Comparison of ENCODE assay signal across 8 mouse cellular contexts in genomic region chr7:64021241-64022108, GRCm38 (mm10).
DNase-seq lines count a peak whose midpoint lies in the region; ATAC-seq and TF ChIP-seq lines count a peak whose summit lies in the region.

No protein-coding gene starts in this region.

- DNase-seq in gastrocnemius, adult 18-20 months (ENCODE audit: low spot score): peak; percentile 36
- DNase-seq in gastrocnemius, postnatal 10 days: no peak
- peak; percentile 12 for DNase-seq in 3T3-L1 (ENCODE audit: low read depth, low spot score)
- DNase-seq in cerebellum, postnatal 25 days: peak; percentile 70 to 77
- DNase-seq in hindbrain, postnatal 0 days (ENCODE audit: low spot score): peak; percentile 68
- DNase-seq in midbrain, postnatal 0 days (ENCODE audit: low spot score): peak; percentile 72
- DNase-seq in urinary bladder, adult 2 months (ENCODE audit: low spot score): no peak
- DNase-seq in yolk sac, embryonic 10.5 days (ENCODE audit: low spot score): no peak

- H3K4me1 ChIP-seq in hindbrain, postnatal 0 days (ENCODE audit: insufficient read depth, low read length): peaks cover 7% of the 10 kb centered on the region; the same call in 1 of the 2 replicates
- no peaks in the 10 kb centered on the region for H3K4me1 ChIP-seq in midbrain, postnatal 0 days (ENCODE audit: insufficient read depth, low read length)

- H3K4me2 ChIP-seq in hindbrain, postnatal 0 days (ENCODE audit: low read depth, low read length): no peak overlapping the region
- H3K4me2 ChIP-seq in midbrain, postnatal 0 days (ENCODE audit: low read depth, low read length, poor library complexity, severe bottlenecking): no peak overlapping the region

- H3K9me3 ChIP-seq in hindbrain, postnatal 0 days (ENCODE audit: low read length): no peaks in the 10 kb centered on the region
- no peaks in the 10 kb centered on the region for H3K9me3 ChIP-seq in midbrain, postnatal 0 days (ENCODE audit: low read length)

- H3K27me3 ChIP-seq in hindbrain, postnatal 0 days (ENCODE audit: insufficient read depth, low read length): no peaks in the 10 kb centered on the region
- H3K27me3 ChIP-seq in midbrain, postnatal 0 days (ENCODE audit: insufficient read depth, low read length): no peaks in the 10 kb centered on the region

- peak overlapping the region; percentile 41; the same call in 1 of the 2 replicates for H3K27ac ChIP-seq in hindbrain, postnatal 0 days
- H3K27ac ChIP-seq in midbrain, postnatal 0 days (ENCODE audit: low read depth, low read length): 0 out of 2 replicates have a peak overlapping the region, but pooled peaks have one; percentile 26

- no peak for TF ChIP-seq CTCF in hindbrain, postnatal 0 days (IDR thresholded peaks at IDR 0.05; ENCODE audit: low read depth)
- TF ChIP-seq CTCF in midbrain, postnatal 0 days (IDR thresholded peaks at IDR 0.05): peak; percentile 18; the same call in 1 of the 2 replicates

- peak; percentile 89 for ATAC-seq in hindbrain, postnatal 0 days
- ATAC-seq in midbrain, postnatal 0 days (ENCODE audit: low FRiP score): peak; percentile 68

- no peaks in the 10 kb centered on the region for H3K36me3 ChIP-seq in hindbrain, postnatal 0 days (ENCODE audit: insufficient read depth, low read length)
- no peaks in the 10 kb centered on the region for H3K36me3 ChIP-seq in midbrain, postnatal 0 days (ENCODE audit: insufficient read depth, low read length)

- H3K9ac ChIP-seq in hindbrain, postnatal 0 days (replicated peaks; ENCODE audit: low read length): no peak overlapping the region
- no peak overlapping the region for H3K9ac ChIP-seq in midbrain, postnatal 0 days (replicated peaks; ENCODE audit: low read length, poor library complexity, severe bottlenecking)

- no peak overlapping the region for H3K4me3 ChIP-seq in hindbrain, postnatal 0 days (ENCODE audit: low read length)
- H3K4me3 ChIP-seq in midbrain, postnatal 0 days (ENCODE audit: low read depth, low read length): no peak overlapping the region

- 55% methylated on average over 9 of the region's 9 CpGs for WGBS in hindbrain, postnatal 0 days
- WGBS in midbrain, postnatal 0 days: 60% methylated on average over 9 of the region's 9 CpGs

Comparison
In these comparisons a context has a peak if more than half of its experiments do, and no peak if none do; other contexts are left out.
1. DNase-seq: peak in gastrocnemius, adult 18-20 months (single experiment), 3T3-L1 (single experiment), cerebellum, postnatal 25 days (2 of 2), hindbrain, postnatal 0 days (single experiment) and midbrain, postnatal 0 days (single experiment); none in gastrocnemius, postnatal 10 days (single experiment), urinary bladder, adult 2 months (single experiment) and yolk sac, embryonic 10.5 days (single experiment).